Mouse (Mus musculus) c-Kit-positive CD71-positive TER-119-negative erythroid progenitor cells, embryonic 14.5 days (primary cell): ENCODE results near the gene BC051019.

Source experiments
- DNase-seq: peaks from one replicate; pipeline ENCODE4 v3.0.0-alpha.2; 2013; ENCODE audit warnings: low read depth

The BC051019 gene

GRCm38 (mm10) chr7:109723697-109724096, at the start of gene BC051019:
Gene BC051019 (minus strand): TSS chr7:109723850.
- no peak for DNase-seq

GRCm38 (mm10) chr7:109772251-109772650, 48.6 kb upstream of the BC051019 start:
- no peak for DNase-seq

GRCm38 (mm10) chr7:109768699-109769383, 45.2 kb upstream of the BC051019 start:
- no peak for DNase-seq

GRCm38 (mm10) chr7:109767575-109768350, 44.1 kb upstream of the BC051019 start:
- no peak for DNase-seq

GRCm38 (mm10) chr7:109764009-109764408, 40.4 kb upstream of the BC051019 start:
- DNase-seq: no peak

GRCm38 (mm10) chr7:109756291-109756690, 32.6 kb upstream of the BC051019 start:
- DNase-seq: no peak

GRCm38 (mm10) chr7:109754034-109754433, 30.4 kb upstream of the BC051019 start:
- no peak for DNase-seq

- DNase-seq: no peak
These were observed 28.6 kb upstream of the BC051019 start, which contains the start of gene Tmem9b for GRCm38 (mm10) chr7:109752008-109752925. Gene Tmem9b (minus strand): TSS chr7:109752875.

- DNase-seq: no peak
These were observed 27.9 kb upstream of the BC051019 start for GRCm38 (mm10) chr7:109751427-109752007.

- DNase-seq: no peak
These were observed 24.1 kb upstream of the BC051019 start for GRCm38 (mm10) chr7:109747747-109748146.

- no peak for DNase-seq
These were observed 18.1 kb upstream of the BC051019 start for GRCm38 (mm10) chr7:109741703-109742102.

- no peak for DNase-seq
These were observed 17.4 kb upstream of the BC051019 start for GRCm38 (mm10) chr7:109741060-109741459.

GRCm38 (mm10) chr7:109739822-109740370, 16.2 kb upstream of the BC051019 start:
- no peak for DNase-seq

- no peak for DNase-seq
These were observed 11.2 kb upstream of the BC051019 start for GRCm38 (mm10) chr7:109734806-109735205.

GRCm38 (mm10) chr7:109731626-109732025, 8.0 kb upstream of the BC051019 start, which contains the start of gene Ascl3:
Gene Ascl3 (minus strand): TSS chr7:109731726.
- DNase-seq: no peak

GRCm38 (mm10) chr7:109723114-109723513, 536 bp downstream of the BC051019 start:
- no peak for DNase-seq

- DNase-seq: peak; percentile 22
These were observed 1.0 kb downstream of the BC051019 start for GRCm38 (mm10) chr7:109722618-109723017.

- peak; percentile 34 for DNase-seq
These were observed 4.4 kb downstream of the BC051019 start for GRCm38 (mm10) chr7:109719286-109719685.

- DNase-seq: no peak
These were observed 10.1 kb downstream of the BC051019 start for GRCm38 (mm10) chr7:109713434-109713982.

- DNase-seq: no peak
These were observed 11.5 kb downstream of the BC051019 start for GRCm38 (mm10) chr7:109712198-109712597.

- no peak for DNase-seq
These were observed 13.6 kb downstream of the BC051019 start for GRCm38 (mm10) chr7:109710069-109710468.
